Mouse (Mus musculus) stomach, postnatal 0 days (tissue): ENCODE measurements around the gene Rsph1. TPM values are rescaled to one million over a fixed set of nuclear protein-coding genes. Genes with fewer than 3 reads are reported as not detected.

ENCODE experiments used
- ATAC-seq: fragments of 200-750 bp; cut with Nextera tagmentation; 2 replicates; pipeline ENCODE4 v1.8.0; 2017; ENCODE audit not compliant: low FRiP score, low TSS enrichment
- DNase-seq: peaks from one replicate; pipeline ENCODE4 v3.0.0-alpha.2; 2016; ENCODE audit warnings: low spot score
- H3K27ac ChIP-seq: fragments of 300-500 bp; sonication (generic); replicated peaks from 2 replicates; pipeline ENCODE4 v1.5.1; 2014; ENCODE audit warnings: mild to moderate bottlenecking, control low read depth
- H3K27me3 ChIP-seq: fragments of 300-500 bp; sonication (generic); 2 replicates; pipeline ENCODE4 v1.6.1; 2014; ENCODE audit warnings: low read length; ENCODE audit not compliant: control insufficient read depth, insufficient read depth
- H3K36me3 ChIP-seq: fragments of 300-500 bp; sonication (generic); 2 replicates; pipeline ENCODE4 v1.6.1; 2014; ENCODE audit warnings: low read length, mixed read lengths; ENCODE audit not compliant: control insufficient read depth, insufficient read depth
- H3K4me1 ChIP-seq: fragments of 300-500 bp; sonication (generic); replicated peaks from 2 replicates; pipeline ENCODE4 v1.6.1; 2014; ENCODE audit warnings: antibody characterized with exemption; ENCODE audit not compliant: control insufficient read depth, insufficient read depth
- H3K4me2 ChIP-seq: fragments of 300-500 bp; sonication (generic); replicated peaks from 2 replicates; pipeline ENCODE4 v1.6.1; 2014; ENCODE audit warnings: low read depth, mild to moderate bottlenecking, control low read depth, moderate library complexity
- H3K4me3 ChIP-seq: fragments of 300-500 bp; sonication (generic); 2 replicates; pipeline ENCODE4 v1.5.1; 2014; ENCODE audit warnings: low read depth, low read length, control low read depth
- H3K9ac ChIP-seq: fragments of 300-500 bp; sonication (generic); 2 replicates; pipeline ENCODE4 v1.6.1; 2014; ENCODE audit warnings: mild to moderate bottlenecking, low read length, control low read depth, mixed read lengths
- H3K9me3 ChIP-seq: fragments of 300-500 bp; sonication (generic); 2 replicates; pipeline ENCODE4 v1.6.1; 2016; ENCODE audit warnings: low read length; ENCODE audit not compliant: control insufficient read depth
- CTCF ChIP-seq: IDR thresholded peaks from 2 replicates; pipeline ENCODE4 v1.5.1; 2016; ENCODE audit warnings: antibody characterized with exemption, low read depth, mild to moderate bottlenecking, moderate library complexity
- EP300 ChIP-seq: optimal IDR thresholded peaks from 2 replicates; pipeline ENCODE3; 2016; ENCODE audit warnings: antibody characterized with exemption
- WGBS: fragments of 180-500 bp; shearing (Covaris S2); extraction: QIAGEN DNeasy Blood & Tissue Kit; methylation state at CpG from one replicate; pipeline ENCODE4 v1.1.7; 2014; 5-methylcytosine and 5-hydroxymethylcytosine counted together
- polyA plus RNA-seq: library from polyadenylated mRNA; unstranded; fragments of >200 nt; fragmentation: Nextera tagmentation; extraction: Ambion mirVana; gene quantifications from 2 replicates; pipeline ENCODE4 v1.2.1, GENCODE M21; 2015

Rsph1 gene
- polyA plus RNA-seq, 1 experiment from 2014 or later = 0.87 TPM

GRCm38 (mm10) chr17:31322446-31322845 is 45.3 kb upstream of the Rsph1 start:
- ATAC-seq (peak; percentile 49; the same call in 1 of the 2 replicates), DNase-seq (peak; percentile 81)
- WGBS = 51% methylated on average over 4 of the region's 4 CpGs
- H3K36me3 ChIP-seq = no peaks in the 10 kb centered on the region
- no peaks in the 10 kb centered on the region for H3K4me1 ChIP-seq
- H3K27ac ChIP-seq = 0 out of 2 replicates have a peak overlapping the region, but pooled peaks have one; percentile 2
- H3K9me3 ChIP-seq = no peaks in the 10 kb centered on the region
- TF ChIP-seq CTCF = no peak
- TF ChIP-seq EP300 = no peak
- no peak overlapping the region for H3K4me2 ChIP-seq
- no peak overlapping the region for H3K9ac ChIP-seq
- H3K4me3 ChIP-seq = no peak overlapping the region
- H3K27me3 ChIP-seq = no peaks in the 10 kb centered on the region

DNA sequence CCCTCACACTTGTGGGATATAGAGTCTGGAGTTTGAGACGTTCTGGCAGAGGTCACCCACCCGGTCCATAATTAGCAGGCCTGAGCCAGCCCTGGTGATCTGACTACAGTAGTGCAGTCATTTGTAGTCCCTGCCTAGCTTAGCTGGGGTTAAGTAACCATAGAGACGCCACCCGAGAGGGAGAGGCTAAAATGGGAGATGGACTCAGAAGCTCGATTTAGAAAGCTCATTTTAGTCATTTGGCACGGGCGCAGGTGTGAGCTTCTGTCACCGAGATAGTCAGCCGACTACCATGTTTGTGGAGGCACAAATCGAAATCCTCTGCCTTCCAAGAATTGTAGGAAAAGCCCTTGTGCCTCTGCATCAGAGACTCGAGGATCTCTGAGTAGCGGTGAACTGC is 44.2 kb upstream of the Rsph1 start:
- H3K4me2 ChIP-seq = no peak overlapping the region
- no peak for DNase-seq
- 72% methylated on average over 12 of the region's 12 CpGs for WGBS
- peak overlapping the region; percentile 45; the same call in 1 of the 2 replicates for H3K27ac ChIP-seq
- H3K4me3 ChIP-seq = no peak overlapping the region
- H3K36me3 ChIP-seq = no peaks in the 10 kb centered on the region
- ATAC-seq = no peak
- no peaks in the 10 kb centered on the region for H3K9me3 ChIP-seq
- H3K9ac ChIP-seq = no peak overlapping the region
- no peaks in the 10 kb centered on the region for H3K27me3 ChIP-seq
- H3K4me1 ChIP-seq = no peaks in the 10 kb centered on the region
- TF ChIP-seq CTCF (no peak), EP300 (no peak)

- no peak for TF ChIP-seq CTCF
- no peak for TF ChIP-seq EP300
- peak; percentile 56 for ATAC-seq
- H3K4me2 ChIP-seq = no peak overlapping the region
- no peak overlapping the region for H3K4me3 ChIP-seq
- no peak overlapping the region for H3K9ac ChIP-seq
- WGBS = 75% methylated on average over 19 of the region's 19 CpGs
- H3K36me3 ChIP-seq = no peaks in the 10 kb centered on the region
- peak; percentile 67 for DNase-seq
- no peaks in the 10 kb centered on the region for H3K27me3 ChIP-seq
- H3K9me3 ChIP-seq = no peaks in the 10 kb centered on the region
- H3K4me1 ChIP-seq = 0 out of 2 replicates have a peak, but pooled peaks cover 3% of the 10 kb centered on the region
- peak overlapping the region; percentile 71 for H3K27ac ChIP-seq
These were observed 42.0 kb upstream of the Rsph1 start for GRCm38 (mm10) chr17:31318906-31319767.

DNA sequence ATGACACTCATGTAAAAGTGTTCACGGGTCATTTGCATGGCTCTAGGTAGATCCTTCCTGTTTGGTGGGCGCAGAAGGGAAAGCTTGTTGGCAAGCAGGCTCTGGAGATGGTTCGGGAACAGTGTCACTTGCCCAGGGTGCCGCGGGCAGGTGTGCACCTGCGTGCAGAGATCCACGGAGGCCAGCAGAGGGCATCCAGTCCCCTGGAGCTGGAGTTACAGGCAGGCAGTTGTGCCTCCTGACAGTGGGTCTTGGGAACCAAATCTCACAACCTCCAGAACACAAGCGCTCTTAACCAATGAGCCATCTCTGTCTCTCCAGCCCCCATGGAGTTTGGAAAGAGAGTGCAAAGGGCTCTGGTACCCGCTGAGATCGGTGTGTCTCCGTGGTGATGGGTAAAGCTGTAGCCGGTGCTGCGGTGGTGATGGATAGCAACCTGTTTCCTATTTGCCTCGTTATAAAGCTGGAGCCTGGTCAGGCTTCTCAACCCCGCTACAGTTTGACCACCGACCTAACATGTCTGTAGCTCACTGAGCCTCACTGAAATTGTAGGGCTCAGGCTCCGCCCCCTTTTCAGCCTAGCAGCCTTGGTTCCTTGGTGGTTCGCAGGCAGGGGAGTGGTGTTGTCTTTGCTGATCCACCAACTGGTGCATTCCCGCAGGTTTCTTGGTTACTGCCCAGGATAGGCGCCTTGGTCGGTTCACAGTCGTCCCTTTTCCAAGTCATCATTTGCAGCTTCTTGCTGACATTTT is 40.5 kb upstream of the Rsph1 start:
- H3K4me3 ChIP-seq = no peak overlapping the region
- H3K36me3 ChIP-seq = no peaks in the 10 kb centered on the region
- H3K9me3 ChIP-seq = no peaks in the 10 kb centered on the region
- DNase-seq (peak; percentile 63), ATAC-seq (peak; percentile 6; the same call in 1 of the 2 replicates)
- 47% methylated on average over 22 of the region's 22 CpGs for WGBS
- peak overlapping the region; percentile 69; the same call in 1 of the 2 replicates for H3K27ac ChIP-seq
- 0 out of 2 replicates have a peak, but pooled peaks cover 3% of the 10 kb centered on the region for H3K4me1 ChIP-seq
- no peak overlapping the region for H3K4me2 ChIP-seq
- TF ChIP-seq EP300 (no peak), CTCF (peak; percentile 66)
- H3K27me3 ChIP-seq = no peaks in the 10 kb centered on the region
- H3K9ac ChIP-seq = no peak overlapping the region

- H3K36me3 ChIP-seq = no peaks in the 10 kb centered on the region
- peak overlapping the region; percentile 75 for H3K27ac ChIP-seq
These were observed 39.8 kb upstream of the Rsph1 start for GRCm38 (mm10) chr17:31316998-31317397.

More at GRCm38 (mm10) chr17:31316998-31317397, 39.8 kb upstream of the Rsph1 start:
- TF ChIP-seq CTCF (no peak), EP300 (peak; percentile 38)
- no peak overlapping the region for H3K4me3 ChIP-seq
- H3K9me3 ChIP-seq = no peaks in the 10 kb centered on the region
- H3K4me2 ChIP-seq = no peak overlapping the region
- no peak overlapping the region for H3K9ac ChIP-seq
- H3K4me1 ChIP-seq = 0 out of 2 replicates have a peak, but pooled peaks cover 3% of the 10 kb centered on the region
- DNase-seq (peak; percentile 70), ATAC-seq (peak; percentile 61)
- WGBS = 50% methylated on average over 3 of the region's 3 CpGs
- H3K27me3 ChIP-seq = no peaks in the 10 kb centered on the region
